8 mouse cellular contexts compared by ENCODE assay signal in genomic region chr10:120475041-120475541, GRCm38 (mm10). TPM values are rescaled to one million over a fixed set of nuclear protein-coding genes. Genes with fewer than 3 reads are reported as not detected.
DNase-seq lines count a peak whose midpoint lies in the region; ATAC-seq lines count a peak whose summit lies in the region.

No protein-coding gene starts in this region.

- ATAC-seq in erythroblast, adult 5-6 weeks (replicated peaks; ENCODE audit: low FRiP score, poor library complexity, severe bottlenecking) = no peak
- ATAC-seq in heart, embryonic 15.5 days (replicated peaks; ENCODE audit: insufficient number of reproducible peaks, insufficient read depth, low FRiP score, low read depth) = peak; percentile 8; the same call in 1 of the 2 replicates
- ATAC-seq in limb, embryonic 13.5 days (ENCODE audit: low FRiP score, low read depth) = no peak
- peak; percentile 39; the same call in 1 of the 2 replicates for ATAC-seq in neural tube, embryonic 14.5 days (ENCODE audit: low read depth)
- ATAC-seq in frontal cortex, adult (ENCODE audit: low TSS enrichment) = no peak

- peak overlapping the region; percentile 96 for H3K4me2 ChIP-seq in heart, embryonic 15.5 days
- H3K4me2 ChIP-seq in limb, embryonic 13.5 days (replicated peaks) = peak overlapping the region; percentile 90
- H3K4me2 ChIP-seq in neural tube, embryonic 14.5 days (ENCODE audit: low read depth, low read length) = peak overlapping the region; percentile 93

- H3K9me3 ChIP-seq in erythroblast, embryonic 14.5 days (ENCODE audit: control insufficient read depth, low read length) = no peaks in the 10 kb centered on the region
- H3K9me3 ChIP-seq in heart, embryonic 15.5 days (replicated peaks) = no peaks in the 10 kb centered on the region
- no peaks in the 10 kb centered on the region for H3K9me3 ChIP-seq in limb, embryonic 13.5 days
- no peaks in the 10 kb centered on the region for H3K9me3 ChIP-seq in neural tube, embryonic 14.5 days (ENCODE audit: control insufficient read depth, low read length)

- DNase-seq in 3134 (ENCODE audit: extremely low read depth, insufficient read length, low spot score) = peak; percentile 70

- H3K4me1 ChIP-seq in erythroblast, embryonic 14.5 days (ENCODE audit: control insufficient read depth) = no peaks in the 10 kb centered on the region; the same call in 1 of the 2 replicates
- peaks cover 13% of the 10 kb centered on the region for H3K4me1 ChIP-seq in brown adipose tissue, adult 24 weeks (ENCODE audit: control insufficient read depth, insufficient read depth, insufficient read length, low read length)
- H3K4me1 ChIP-seq in heart, embryonic 15.5 days (replicated peaks) = peaks cover 20% of the 10 kb centered on the region
- peaks cover 24% of the 10 kb centered on the region for H3K4me1 ChIP-seq in limb, embryonic 13.5 days
- H3K4me1 ChIP-seq in neural tube, embryonic 14.5 days (ENCODE audit: control insufficient read depth, insufficient read depth, low read length) = peaks cover 27% of the 10 kb centered on the region

- no peaks in the 10 kb centered on the region for H3K36me3 ChIP-seq in erythroblast, embryonic 14.5 days (ENCODE audit: control insufficient read depth)
- H3K36me3 ChIP-seq in heart, embryonic 15.5 days = no peaks in the 10 kb centered on the region
- peaks cover 8% of the 10 kb centered on the region for H3K36me3 ChIP-seq in limb, embryonic 13.5 days
- H3K36me3 ChIP-seq in neural tube, embryonic 14.5 days (ENCODE audit: control insufficient read depth, insufficient read depth, low read length) = no peaks in the 10 kb centered on the region

- no peak overlapping the region for H3K27ac ChIP-seq in brown adipose tissue, adult 24 weeks (replicated peaks; ENCODE audit: low read depth, low read length)
- H3K27ac ChIP-seq in heart, embryonic 15.5 days = peak overlapping the region; percentile 73
- H3K27ac ChIP-seq in limb, embryonic 13.5 days = peak overlapping the region; percentile 97
- H3K27ac ChIP-seq in neural tube, embryonic 14.5 days (ENCODE audit: low read depth, low read length) = peak overlapping the region; percentile 60; the same call in 1 of the 2 replicates

- peaks cover 64% of the 10 kb centered on the region for H3K27me3 ChIP-seq in erythroblast, embryonic 14.5 days (ENCODE audit: control insufficient read depth)
- H3K27me3 ChIP-seq in heart, embryonic 15.5 days = no peaks in the 10 kb centered on the region
- no peaks in the 10 kb centered on the region for H3K27me3 ChIP-seq in limb, embryonic 13.5 days
- no peaks in the 10 kb centered on the region for H3K27me3 ChIP-seq in neural tube, embryonic 14.5 days (ENCODE audit: control insufficient read depth, insufficient read depth, low read length)

- H3K4me3 ChIP-seq in erythroblast, embryonic 14.5 days (replicated peaks) = peak overlapping the region; percentile 55
- peak overlapping the region; percentile 45 for H3K4me3 ChIP-seq in brown adipose tissue, adult 24 weeks (ENCODE audit: insufficient read depth, low read depth, low read length)
- H3K4me3 ChIP-seq in heart, embryonic 15.5 days = peak overlapping the region; percentile 78
- H3K4me3 ChIP-seq in limb, embryonic 13.5 days = peak overlapping the region; percentile 94
- peak overlapping the region; percentile 61 for H3K4me3 ChIP-seq in neural tube, embryonic 14.5 days (ENCODE audit: low read depth, low read length)

- WGBS in heart, embryonic 15.5 days = under 1% methylated on average over 45 of the region's 45 CpGs
- WGBS in limb, embryonic 13.5 days = 0% methylated on average over 45 of the region's 45 CpGs
- under 1% methylated on average over 39 of the region's 45 CpGs for WGBS in neural tube, embryonic 14.5 days

- H3K9ac ChIP-seq in heart, embryonic 15.5 days = peak overlapping the region; percentile 75
- peak overlapping the region; percentile 100 for H3K9ac ChIP-seq in limb, embryonic 13.5 days
- peak overlapping the region; percentile 74 for H3K9ac ChIP-seq in neural tube, embryonic 14.5 days (replicated peaks; ENCODE audit: low read depth, low read length)

RNA-seq across cellular contexts. Expression of gene Hmga2, which starts 1.2 kb away (rescaled TPM):
- 0.02 and 0.05 TPM in 2 replicates for polyA plus RNA-seq in erythroblast, embryonic 14.5 days (2012)
- total RNA-seq in erythroblast, adult 5-6 weeks (2015; ENCODE audit: low replicate concordance) = not detected in 2 replicates
- 0.14 TPM in 1 of 2 replicates, not detected in the other for total RNA-seq in erythroblast, adult 5-6 weeks (2017; ENCODE audit: low replicate concordance)
- not detected in 2 replicates for polyA plus RNA-seq in brown adipose tissue, adult 24 weeks (2012; ENCODE audit: insufficient read depth, insufficient read length, missing spikeins)
- polyA plus RNA-seq in heart, embryonic 15.5 days (2015; fragmentation: Nextera tagmentation; extraction: Ambion mirVana) = 2.8 and 3.3 TPM in 2 replicates
- 88.7 and 108 TPM in 2 replicates for polyA plus RNA-seq in limb, embryonic 13.5 days (2015; fragmentation: Nextera tagmentation; extraction: Ambion mirVana)
- 3.4 and 3.7 TPM in 2 replicates for polyA plus RNA-seq in neural tube, embryonic 14.5 days (2014; fragmentation: Nextera tagmentation; extraction: Ambion mirVana)

Comparison
In these comparisons a context has a peak if more than half of its experiments do, and no peak if none do; other contexts are left out.
1. ATAC-seq: peak in heart, embryonic 15.5 days (single experiment) and neural tube, embryonic 14.5 days (single experiment); none in erythroblast, adult 5-6 weeks (single experiment), limb, embryonic 13.5 days (single experiment) and frontal cortex, adult (single experiment).
2. RNA of gene Hmga2, which starts 1.2 kb away (polyA plus RNA-seq): 88.7 to 108 TPM in limb, embryonic 13.5 days; 3.4 to 3.7 TPM in neural tube, embryonic 14.5 days, 2.8 to 3.3 TPM in heart, embryonic 15.5 days, not detected in brown adipose tissue, adult 24 weeks and 0.02 to 0.05 TPM in erythroblast, embryonic 14.5 days; every median in the first group is over 10 times any median in the second.
3. Peak in every context shown above with its lines, with median percentiles within 50 percentile points of each other: H3K4me3 ChIP-seq, H3K4me2 ChIP-seq and H3K9ac ChIP-seq.